Mouse (Mus musculus) layer of hippocampus, postnatal 14 days (tissue): ENCODE measurements at regions not wholly inside any gene's neighbourhood (a gene's known extent, or its start where the extent isn't known, plus 50 kb on each side); places are given as distances from the start of the nearest gene placed in this dataset.
A peak's percentile ranks its signal among the peaks of the same experiment; 100 is the strongest.

Experiments used
- DNase-seq, 2 experiments: peaks; one replicate each; pipeline ENCODE4 v3.0.0; 2021 to 2022; ENCODE audit warnings: low spot score in 2 of 2, mixed read lengths in 1 of 2

DNA sequence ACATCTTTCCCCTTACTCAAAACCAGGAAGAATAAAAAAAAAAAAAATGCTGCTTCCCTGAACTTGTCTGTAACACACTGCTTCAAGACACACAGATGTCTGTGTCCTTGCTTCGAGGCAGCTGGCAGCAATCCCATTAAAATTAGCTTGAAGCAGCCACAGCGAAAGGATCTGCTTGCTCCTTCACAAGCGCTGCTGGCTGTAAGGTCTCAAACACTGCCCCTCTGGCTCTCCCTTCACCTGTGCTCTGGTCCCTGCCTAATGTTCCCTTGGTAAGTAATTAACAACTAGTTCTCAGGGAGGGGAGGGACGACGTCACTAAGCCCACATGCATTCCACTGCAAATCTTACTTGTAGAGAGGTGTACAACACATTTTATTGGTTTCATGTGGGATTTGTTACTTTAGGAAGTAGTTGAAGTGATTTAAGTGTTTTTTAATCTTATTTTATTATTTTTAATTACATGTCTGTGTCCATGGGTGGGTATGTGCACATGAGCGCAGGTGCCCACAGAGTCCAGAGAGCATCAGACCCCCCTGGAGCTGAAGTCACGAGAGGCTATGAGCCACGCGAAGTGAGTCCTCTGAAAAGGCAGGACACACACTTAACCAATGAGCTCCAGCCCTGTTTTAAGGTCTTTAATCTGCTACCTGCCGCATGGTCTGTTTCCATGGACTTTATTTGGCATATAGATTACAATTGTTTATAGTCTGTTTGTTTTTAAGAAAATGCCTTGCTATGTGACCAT, 61.1 kb upstream of the Cers6 start:
- DNase-seq = peak in 1 of 2 experiments; percentile 39

DNA sequence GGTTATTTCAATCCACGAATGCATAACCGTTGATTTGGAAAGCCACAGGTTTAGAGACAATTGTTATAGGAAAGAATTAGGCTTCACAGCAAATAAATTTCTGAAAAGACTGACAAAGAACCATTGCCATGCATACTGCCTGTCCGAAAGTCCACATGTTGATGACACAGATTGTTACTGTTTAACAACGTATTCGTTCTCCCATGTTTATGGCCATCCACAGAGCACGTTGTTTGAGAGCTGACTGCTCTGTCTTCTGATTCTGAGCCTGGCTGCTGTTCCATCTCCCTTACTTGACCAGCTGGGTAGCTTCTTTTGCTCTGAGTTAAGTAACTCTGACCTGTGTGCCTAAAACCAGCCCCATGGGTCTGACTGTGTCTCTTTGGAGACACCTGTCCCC, 57.1 kb upstream of the Cers6 start:
- DNase-seq = no peak

DNA sequence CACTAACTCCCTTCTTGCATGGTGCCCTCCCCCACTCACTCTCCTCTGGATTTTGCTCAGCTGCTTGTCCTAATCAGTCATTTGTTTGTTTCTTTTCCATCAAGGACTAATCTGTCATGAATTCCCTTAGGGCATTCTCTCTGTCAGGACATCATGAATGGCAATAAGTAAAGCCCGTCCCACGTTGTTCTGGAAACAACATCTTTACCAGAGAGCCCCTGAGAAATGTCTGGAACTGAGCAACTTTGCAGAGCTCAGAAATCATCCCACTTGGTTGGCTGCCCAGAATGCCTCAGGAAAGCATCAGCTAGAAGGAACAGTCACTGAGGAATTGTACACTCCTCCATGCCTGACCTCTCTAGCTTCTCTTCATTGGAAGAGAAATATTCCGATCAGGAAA, 55.4 kb upstream of the Cers6 start:
- no peak for DNase-seq

DNA sequence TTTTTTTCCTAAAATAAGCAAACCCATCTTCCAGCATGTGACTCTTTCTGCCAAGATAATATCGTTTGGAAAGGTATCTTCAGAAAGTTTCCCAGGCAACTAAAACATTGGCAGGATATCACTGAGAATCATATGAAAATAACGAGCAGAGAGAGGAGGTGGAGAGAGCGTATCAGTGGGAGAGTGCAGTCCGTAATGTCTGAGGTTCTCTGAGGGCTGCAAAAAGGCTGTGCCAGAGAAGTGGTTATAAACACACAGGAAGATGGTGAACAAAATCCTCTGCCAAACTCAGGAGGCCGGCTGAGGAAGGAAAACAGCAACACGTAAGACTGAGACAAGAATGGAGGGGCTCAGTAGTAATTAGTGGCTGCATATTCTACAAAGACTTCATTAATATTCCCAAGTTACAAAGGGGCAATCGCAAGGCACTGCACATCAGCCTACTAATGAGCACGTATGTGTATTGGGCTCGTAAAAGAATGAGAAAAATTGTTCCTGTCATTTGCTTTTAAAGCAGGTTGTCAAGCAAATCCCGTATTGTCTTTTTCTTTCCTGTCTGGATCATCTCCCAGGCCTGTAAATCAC, 54.8 kb upstream of the Cers6 start:
- DNase-seq = no peak
